Mouse (Mus musculus): ENCODE measurements at regions not wholly inside any gene's neighbourhood (a gene's known extent, or its start where the extent isn't known, plus 50 kb on each side); places are given as distances from the start of the nearest gene placed in this dataset.

- peak; percentile 7 for DNase-seq
Measured at GRCm38 (mm10) chr5:43424551-43425257, 90.6 kb upstream of the C1qtnf7 start.

DNA sequence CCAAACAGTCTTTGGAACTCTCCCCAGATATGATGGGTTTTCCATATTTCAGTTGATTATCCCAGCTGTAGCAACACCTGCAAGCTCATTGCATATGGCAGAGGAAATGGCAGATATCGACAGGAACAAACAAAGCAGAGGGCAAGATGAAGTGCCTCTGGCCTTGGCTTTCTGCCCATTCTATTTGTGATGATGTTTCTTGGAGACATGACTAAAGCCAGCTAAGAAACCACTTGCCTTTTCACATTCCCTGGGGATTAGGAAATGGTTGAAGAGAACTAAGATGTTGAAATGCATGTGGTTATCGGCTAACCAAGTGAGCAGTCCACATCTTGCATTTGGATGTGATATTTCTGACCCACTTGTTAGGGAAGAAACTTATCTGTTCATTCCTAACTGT lies 82.0 kb upstream of the C1qtnf7 start:
- DNase-seq: no peak

GRCm38 (mm10) chr5:43439191-43439590 lies 76.1 kb upstream of the C1qtnf7 start:
- DNase-seq: no peak

DNA sequence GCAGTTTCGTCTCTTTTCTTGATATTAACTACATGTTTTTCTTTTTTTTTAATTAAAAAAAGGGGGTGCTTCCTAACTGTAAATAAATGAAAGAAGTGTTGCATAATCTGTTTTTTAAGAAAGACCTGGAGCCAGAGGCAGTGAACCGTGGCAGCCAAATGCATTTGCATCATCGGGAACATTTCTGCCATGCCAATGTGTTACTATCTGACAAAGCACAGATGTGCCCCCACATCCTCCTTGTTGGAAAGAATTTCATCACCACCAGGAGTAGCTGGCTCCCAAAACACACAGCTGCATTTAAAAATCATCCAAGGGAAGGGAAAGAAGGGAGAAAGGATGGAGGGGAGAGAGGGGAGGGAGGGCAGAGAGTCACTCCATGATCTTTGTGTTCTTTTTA lies 74.0 kb upstream of the C1qtnf7 start:
- DNase-seq: peak; percentile 19

DNA sequence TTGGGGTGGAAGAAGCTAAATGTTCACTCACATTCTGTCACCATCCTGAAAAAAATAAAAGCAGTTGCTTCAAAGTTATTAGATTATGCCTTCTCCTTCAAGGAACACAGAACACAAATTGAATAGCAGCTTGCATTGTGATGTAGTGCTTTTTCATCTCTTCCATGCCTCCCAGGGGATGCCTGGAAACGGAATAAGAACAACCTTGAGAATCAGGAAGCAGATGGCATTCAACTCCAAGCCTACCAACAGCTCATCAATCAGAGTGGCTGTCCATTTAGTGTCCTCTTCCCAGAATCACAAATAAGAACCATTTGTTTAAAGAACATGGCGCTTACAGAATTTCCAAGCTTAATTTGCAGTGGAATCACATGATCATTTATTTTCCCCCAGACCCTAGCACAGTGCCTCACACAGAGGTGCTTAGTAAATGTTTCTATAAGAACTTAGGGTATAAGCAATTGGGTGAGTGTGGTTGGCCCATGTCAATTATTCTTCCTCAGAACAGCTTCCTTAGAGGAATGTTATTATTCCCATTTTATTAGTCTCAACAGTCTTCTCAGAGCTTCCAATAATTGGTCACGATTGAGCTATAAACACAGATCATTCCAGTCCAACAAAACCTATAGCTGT lies 70.6 kb upstream of the C1qtnf7 start:
- no peak for DNase-seq

DNA sequence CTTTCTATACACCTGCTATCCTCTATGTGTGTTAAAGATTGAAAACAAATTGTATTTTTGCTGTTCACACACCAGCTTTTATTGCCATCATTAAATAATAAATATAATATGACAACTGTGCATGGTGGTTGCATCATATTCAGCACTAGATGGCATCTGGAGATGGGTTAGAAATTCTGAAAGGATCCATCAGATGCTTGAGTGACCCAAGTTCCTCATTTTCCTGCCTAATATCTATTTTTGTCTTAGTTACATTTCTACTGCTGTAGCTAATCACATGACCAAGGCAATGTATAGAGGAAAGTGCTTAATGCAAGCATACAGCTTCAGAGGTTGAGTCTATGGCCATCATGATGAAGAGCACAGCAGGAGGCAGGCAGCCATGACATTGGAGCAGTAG lies 69.7 kb upstream of the C1qtnf7 start:
- no peak for DNase-seq

DNA sequence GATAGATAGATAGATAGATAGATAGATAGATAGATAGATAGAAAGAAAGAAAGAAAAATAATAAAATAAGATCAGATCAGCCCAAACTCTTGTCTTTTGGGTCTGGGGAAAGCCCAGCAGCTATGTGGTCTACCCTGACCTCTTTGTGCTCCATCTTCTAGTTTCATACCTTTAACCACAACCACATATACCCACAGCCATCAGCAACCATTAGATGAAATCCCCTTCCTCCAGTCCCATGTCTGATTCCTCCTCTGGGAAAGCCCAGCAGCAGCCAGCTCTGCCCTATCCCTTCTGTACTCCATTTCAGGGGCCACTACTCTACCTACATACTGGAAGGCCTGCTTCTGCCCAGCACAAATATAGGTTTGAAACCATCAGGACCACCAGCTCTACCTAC lies 69.0 kb upstream of the C1qtnf7 start:
- DNase-seq: no peak

DNA sequence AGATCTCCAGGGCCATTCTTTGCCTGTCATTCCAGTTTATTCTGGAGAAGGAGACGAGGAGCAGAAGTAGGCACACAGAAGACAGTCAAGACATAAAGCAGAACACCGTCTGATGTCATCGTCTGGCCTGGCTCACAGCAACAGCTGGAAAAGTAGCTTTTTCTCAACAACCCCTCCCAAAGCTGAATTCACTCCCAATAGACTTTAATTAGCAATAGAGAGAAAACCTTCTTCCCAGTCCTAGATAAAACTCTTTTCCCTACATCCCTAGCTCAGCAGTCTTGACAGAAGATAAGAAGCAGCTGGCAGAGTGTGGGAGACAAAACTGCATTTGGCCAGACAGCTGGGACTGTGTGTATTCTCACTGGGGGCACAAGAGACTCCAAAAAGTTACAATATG lies 59.3 kb upstream of the C1qtnf7 start:
- peak; percentile 57 for DNase-seq

- no peak for DNase-seq
Measured at GRCm38 (mm10) chr5:43457725-43458124, 57.6 kb upstream of the C1qtnf7 start.

DNA sequence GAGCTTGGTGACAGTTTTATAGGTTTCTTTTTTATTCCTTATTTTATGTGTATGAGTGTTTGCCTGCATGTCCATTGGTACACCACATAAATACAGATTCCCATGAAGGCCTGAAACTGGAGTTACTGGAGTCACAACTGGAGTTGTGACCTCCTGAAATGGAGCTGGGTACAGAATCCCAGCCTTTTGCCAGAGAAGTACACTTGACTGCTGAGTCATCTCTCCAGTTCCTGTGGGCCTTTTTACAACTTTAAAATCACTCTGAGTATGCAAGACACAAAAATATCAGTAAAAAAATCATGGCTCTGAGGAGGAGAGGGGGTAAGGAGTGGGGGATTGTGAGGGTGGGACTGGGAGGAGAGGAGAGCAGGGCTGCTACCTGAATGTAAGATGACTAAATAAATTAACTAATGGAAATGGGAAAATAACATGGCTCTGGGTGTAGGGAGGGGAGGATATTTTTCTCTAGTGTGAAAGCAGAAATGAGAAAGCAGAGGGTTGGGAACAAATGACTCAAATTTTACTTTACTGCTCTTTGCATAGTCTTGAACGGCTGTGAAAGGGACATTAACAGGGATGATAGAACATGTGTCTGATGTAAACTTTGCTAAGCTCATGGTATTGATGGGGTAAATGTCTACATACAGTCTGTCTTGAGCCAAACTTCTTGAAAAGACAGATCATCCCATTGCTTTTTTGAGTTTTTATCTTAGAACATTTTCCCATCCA lies 53.2 kb upstream of the C1qtnf7 start:
- DNase-seq: no peak
